Mouse (Mus musculus): ENCODE data around the gene Donson.

The Donson gene

DNA sequence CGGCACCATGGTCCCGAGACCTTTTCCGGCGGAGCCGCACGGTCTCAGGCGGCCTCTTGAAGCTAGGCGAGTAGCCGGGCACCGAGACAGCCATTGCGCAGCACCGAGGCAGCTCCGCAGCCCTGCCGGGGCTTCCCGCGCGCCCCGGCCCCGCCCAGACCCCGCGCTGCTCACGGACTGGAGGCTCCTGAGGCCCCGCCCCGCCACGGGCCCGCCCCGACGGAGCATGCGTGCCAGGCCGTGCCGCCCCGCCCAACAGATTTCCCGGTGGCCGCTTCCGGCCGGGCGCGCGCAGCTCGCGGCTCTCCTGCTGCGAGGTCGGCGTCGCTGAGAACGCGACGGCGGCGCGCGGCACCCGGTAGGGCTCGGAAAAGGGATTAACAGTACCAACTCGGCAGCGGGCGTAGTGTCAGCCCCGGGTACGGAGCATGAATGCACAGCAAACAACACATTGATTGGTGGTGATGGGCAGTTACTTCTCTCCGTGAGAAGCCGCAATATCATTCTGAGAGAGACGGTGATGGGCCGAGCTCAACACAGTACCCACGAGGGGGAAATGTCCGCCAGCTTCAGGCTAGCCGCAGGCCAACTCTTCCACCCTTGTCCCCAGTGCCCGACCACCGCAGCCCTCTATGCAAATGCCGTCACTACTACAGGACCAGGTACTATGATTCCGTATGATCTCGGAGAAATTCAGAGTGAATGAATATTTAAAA, at the start of gene Donson:
Donson (minus strand) TSS at position 152 of the 716 bp plus-strand sequence.
- peak; percentile 97 for DNase-seq (ENCODE audit: low read depth, low spot score)

DNA sequence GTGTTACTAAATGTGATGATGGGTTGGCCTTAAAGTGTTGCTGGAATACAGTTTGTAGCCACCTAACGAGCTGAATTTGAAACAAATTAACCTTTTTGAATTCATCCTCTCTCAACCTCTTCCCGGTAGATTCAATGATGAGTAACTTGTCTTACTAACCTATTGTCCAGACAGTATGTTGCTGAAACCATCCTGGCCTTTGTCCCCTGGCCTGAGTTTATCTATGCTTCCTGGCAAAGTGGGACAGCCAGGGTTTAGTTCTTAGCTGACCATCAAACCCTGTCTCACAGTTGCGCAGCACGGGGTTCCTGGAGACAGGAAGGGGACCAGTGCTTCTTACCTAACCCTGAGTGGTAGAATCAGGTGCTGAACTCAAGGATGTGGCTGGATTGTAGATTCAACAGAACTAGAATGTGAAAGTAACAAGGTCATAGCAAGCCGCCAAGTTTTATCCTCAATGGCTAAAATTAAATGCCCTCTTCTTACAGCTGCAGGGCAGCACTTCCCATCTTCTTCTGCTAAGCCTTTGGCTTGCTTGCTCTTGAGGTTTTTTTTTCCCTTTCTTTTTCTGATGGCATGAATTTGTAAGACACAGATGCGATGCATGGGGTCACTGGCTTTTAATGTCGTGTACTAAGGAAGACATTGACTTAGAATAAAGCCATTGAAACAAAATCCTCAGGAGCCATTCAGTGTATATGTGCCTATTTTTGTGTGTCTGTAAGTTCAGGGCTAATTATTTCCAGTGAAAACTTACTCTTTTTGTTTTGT, 47.7 kb upstream of the Donson start:
- no peak for DNase-seq (ENCODE audit: low read depth, low spot score)

DNA sequence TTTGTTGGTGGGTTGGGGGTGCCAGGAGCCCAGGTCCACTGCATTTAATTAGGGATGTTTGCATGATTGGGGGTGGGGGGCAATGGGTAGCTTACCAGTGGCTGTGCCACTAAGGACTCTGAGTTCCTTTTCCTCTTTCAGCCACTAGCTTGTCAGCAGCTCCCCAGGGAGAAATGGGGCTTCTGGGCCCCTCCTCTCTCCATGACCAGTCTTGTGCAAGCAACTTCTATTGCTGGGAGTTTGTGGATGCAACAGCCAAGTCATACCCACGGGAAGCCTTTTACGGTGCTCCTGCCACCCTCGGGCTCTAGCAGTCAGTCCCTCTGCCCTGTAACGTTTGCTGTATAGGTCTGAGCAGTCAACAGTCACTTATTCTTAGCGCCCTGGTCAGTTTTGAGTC, 46.2 kb upstream of the Donson start:
- DNase-seq (ENCODE audit: low read depth, low spot score): no peak

DNA sequence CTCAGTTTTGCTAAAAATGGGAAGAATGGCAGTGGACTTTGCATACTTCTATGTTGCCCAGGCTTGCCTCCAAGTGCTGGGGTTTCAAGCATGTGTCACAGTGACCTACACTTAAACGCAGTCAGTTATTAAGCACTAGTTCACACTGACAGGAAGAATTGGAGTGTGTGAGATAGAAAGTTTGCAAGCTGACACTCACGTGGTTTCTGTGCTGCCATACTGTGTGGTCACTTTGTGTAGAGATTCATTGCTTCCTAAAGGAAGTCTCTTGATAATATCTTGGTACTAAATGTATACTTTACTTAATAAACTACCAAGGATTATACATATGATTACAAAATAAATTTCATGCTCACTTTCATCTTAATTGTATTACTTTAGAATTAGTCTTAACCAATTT, 44.2 kb upstream of the Donson start:
- no peak for DNase-seq (ENCODE audit: low read depth, low spot score)

DNA sequence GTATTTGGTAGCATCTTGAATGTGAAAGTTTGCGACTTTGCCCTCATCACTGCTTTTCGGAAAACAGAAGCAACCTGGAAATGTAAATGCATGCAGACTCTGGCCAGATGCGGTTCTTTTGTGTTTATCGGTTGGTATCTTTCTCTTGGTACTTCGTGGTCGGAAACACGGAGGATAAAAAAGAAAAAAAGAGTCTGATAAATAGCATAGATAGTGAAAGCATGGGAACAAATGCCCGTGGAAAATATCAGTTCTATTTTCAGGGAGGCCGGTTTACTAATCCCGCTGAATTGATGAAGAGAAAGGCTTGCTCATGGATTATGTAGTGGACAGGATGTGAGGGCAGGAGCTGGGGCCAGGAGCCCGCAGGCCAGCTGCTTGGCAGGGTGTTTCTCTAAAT, 41.9 kb upstream of the Donson start:
- DNase-seq (ENCODE audit: low read depth, low spot score): no peak

DNA sequence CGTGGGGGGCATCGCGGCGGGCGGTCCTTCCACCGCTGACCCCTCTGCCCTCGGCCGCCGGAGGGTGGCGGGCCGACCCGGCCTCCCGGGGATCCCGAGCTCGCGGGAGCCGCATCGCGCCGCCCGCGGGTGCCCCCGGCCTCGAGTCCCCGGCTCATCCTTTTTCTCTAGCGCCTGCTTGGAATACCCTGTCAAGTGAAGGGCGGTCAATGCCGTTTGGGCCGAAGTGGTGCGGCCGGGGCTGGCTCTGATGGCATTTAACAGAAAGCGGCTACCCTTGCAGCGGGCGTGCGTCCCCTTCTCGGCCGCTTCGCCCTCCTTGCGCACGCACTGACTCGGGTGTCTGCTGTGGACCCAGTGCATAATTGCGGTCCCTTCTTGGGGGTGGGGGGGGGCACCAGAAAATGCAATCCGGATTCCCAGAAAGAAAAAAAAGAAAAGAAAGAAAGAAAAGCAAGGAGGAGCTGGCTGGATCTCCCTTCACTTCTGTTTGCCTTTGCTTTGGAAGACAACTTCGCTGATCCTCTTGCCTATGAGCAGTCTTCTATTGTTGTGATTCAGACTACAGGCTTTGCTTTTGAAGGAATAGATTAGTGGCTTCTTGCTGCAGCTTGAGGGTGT, 41.4 kb upstream of the Donson start:
- DNase-seq (ENCODE audit: low read depth, low spot score): peak; percentile 37

DNA sequence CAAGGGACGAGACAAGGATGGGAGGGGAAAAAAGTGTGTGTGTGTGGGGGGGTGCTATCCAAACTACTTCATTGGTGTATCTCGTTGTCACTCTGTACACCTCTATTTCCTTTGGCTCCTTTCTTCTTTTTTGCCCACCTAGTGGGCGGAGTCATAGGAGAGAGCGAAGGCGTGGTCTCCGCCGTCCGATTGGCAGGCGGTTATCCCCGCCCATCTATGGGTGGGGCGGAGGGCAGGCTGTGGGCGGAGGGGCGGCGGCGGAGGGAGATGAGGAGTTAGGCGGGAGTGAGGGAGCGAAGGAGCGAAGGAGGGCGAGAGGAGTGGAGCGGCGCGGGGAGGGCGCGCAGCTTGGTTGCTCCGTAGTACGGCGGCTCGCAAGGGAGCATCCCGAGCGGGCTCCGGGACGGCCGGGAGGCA, 40.5 kb upstream of the Donson start, which contains the start of gene Itsn1:
Itsn1 (plus strand) TSS at position 216 of the 417 bp plus-strand sequence.
- DNase-seq (ENCODE audit: low read depth, low spot score): peak; percentile 98

DNA sequence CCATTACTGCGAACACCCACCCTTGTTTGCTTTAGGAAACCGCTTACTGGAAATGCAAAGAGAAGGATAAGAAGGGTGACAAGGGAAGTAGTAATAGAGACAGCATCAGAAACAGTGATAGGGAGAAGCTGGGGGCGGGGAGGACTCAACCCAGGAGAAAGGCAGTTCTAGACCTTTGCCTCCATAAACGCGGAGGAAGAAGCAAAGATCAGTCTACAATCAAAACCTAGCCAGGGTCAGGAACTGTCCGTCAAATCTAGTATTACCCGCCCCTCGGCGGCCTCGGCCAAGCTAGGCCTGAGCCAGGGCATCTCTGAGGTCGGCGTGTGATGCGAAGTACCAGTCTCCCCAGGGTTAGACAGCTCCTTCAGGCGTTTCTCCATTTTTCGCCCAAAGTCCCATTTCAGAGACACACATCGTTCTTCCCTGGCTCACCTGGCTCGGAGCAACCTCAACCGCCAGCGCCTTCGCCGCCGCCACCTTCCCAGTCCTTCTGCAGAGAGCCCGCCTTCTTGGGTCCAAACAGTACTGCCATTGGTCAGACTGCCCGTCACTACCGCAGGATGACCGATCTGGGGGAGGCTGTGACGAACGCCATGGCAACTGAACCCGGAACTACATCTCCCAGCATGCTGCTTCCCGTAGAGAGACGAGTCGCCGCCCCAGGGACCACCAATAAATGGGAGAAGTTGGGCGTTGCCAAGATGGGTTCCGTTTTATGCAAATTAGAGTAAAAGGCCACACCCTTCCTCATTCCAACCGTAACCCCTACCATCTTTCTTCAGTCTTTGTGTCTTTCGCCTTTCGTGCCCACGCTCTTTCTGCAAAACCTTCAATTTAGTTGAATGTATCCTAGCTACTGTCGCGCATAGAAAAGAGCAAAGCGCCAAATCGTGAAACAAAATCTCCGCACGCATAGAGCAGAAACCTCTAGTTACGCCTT, 39.8 kb upstream of the Donson start, which contains the start of gene Cryzl1:
Cryzl1 (minus strand) TSS at position 853 of the 943 bp plus-strand sequence.
- peak; percentile 95 for DNase-seq (ENCODE audit: low read depth, low spot score)

DNA sequence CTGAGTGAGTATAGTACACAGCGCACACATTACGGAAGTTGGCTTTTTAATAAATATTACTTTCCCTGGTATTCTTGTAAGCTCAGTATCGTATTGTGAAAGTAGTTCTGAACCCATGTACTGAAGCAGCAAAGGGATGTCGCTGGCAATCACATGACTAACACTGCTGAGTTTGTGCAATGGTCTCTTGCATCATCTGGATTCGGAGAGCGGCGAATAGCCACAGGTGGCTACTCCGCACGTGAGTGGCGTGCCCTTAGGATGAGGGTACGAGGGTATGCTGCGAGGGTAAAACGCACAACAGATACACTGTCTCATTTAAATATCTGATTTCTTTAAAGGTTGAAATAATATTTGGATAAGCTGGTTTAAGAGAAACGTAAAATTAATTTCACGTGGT, 38.9 kb upstream of the Donson start:
- no peak for DNase-seq (ENCODE audit: low read depth, low spot score)

DNA sequence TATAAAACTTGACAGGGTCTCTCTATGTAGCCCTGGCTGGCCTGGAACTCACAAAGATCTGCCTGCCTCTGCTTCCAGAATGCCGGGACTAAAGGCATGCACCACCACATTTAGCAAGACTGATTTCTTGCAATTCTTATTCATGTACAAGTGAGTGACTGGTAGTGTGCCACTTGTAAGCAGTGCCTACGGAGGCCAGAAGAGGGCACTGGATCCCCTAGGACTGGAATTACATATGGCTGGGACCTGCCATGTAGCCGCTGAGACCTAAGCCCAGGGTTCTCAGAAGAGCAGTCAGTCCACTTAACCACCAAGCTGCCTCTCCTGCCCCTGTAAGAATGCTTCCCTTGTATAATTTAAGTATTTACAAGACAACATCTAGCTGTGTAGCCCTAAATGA, 35.7 kb upstream of the Donson start:
- DNase-seq (ENCODE audit: low read depth, low spot score): peak; percentile 75

DNA sequence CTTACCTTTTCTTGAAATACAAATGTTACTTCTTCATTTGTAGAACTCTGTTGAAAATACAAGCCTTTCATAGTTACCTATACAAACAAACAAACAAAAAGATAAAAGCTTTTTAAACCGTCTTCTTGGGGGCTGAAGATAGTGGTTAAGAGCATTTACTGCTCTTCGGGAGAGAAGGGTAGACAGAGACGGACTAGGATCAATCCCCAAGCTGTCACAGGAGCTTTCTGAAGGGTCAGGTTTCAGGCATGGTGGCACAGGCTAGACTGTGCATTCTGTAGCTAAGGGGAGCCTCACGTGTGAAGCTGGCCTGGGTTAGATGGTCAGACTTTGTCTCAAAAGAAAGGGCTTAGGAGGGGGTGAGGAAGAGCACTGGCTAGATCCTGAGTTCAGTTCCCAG, 28.8 kb upstream of the Donson start:
- no peak for DNase-seq (ENCODE audit: low read depth, low spot score)

DNA sequence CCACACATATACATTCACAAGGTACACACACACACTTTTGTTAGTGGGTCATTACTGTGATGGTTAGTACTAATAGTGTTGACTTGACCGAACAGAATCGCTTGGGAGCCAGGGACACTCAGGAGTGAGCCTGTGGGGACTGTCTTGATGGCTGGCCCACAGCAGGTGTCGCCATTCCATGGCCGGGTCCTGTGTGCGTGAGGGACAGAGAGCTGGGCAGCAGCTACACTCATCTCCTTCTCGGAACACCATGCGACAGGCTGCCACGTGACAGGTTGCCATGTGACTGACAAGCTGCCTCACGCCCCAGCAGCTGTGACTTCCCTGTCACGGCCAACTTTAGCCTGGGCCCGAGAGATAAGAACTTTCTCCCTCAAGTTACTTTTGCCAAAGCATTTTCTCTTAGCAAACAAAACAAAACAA, 28.4 kb upstream of the Donson start:
- no peak for DNase-seq (ENCODE audit: low read depth, low spot score)

DNA sequence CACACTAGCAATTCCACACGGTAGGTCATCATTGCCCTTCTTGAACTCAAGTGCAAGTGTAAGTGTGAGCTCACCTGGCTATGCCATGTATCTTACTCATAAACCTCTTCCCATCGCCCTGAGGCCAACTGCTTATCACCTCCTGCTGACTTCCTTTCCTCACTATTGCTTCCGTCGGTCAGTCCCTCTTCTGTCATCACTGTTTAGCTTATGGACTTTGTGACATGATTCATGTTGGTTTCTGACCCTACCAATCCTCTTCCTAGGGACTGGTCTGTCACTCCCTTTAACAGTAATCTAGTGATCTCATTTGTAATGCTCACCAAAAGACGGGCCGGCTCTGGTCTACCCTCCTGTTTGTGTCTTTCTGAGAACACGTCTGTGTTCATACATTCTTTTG, 21.7 kb upstream of the Donson start:
- DNase-seq (ENCODE audit: low read depth, low spot score): no peak

DNA sequence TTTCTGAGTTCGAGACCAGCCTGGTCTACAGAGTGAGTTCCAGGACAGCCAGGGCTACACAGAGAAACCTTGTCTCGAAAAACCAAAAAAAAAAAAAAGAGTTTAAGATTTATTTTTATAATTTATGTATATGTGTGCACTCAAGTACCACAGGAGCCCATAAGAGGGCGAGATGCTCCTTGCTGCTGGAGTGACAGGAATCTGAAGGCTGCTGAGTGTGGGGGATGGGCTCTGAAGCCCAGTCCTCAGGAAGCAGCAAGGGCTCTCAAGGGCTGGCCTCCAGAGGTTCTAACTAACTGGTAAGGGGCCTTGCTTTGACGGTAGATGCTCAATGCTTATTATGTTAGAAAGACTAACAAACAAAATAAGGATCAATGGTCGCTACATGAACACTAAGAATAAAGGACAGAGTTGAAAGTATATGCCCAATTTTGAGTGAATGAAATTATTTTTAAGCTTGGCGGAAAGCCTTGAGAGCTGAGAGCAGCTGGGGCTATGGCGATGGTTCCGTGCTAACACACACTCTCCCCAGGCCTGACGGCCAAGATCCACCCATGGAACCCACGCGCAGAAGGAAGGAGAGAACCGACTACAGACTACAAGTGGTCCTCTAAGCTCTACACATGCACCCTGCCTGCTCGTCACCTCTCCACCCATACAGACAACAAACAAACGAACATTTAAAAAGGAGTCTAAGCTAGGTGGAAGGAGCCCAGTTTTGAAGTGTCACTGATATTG, 16.2 kb upstream of the Donson start:
- DNase-seq (ENCODE audit: low read depth, low spot score): no peak

DNA sequence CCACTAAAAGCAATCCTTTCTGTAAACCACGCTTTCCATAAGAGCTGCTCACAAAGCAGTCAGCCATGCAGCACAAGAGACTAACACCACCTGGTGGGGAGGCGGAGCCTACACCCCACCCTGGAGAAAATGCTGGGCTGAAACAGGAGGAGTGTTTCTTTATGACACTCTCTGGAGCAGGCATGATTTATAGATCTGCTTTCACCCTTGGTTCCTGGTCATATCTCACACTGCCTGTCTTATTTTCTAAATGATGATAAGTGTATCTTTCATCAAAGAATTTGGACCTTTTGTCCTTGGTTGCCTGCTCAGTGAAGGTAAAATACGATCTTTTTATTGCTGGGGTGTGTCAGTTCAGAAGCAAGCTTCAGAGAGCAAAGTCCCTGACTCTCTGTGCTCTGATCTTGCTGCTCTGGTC, 14.2 kb upstream of the Donson start:
- no peak for DNase-seq (ENCODE audit: low read depth, low spot score)

DNA sequence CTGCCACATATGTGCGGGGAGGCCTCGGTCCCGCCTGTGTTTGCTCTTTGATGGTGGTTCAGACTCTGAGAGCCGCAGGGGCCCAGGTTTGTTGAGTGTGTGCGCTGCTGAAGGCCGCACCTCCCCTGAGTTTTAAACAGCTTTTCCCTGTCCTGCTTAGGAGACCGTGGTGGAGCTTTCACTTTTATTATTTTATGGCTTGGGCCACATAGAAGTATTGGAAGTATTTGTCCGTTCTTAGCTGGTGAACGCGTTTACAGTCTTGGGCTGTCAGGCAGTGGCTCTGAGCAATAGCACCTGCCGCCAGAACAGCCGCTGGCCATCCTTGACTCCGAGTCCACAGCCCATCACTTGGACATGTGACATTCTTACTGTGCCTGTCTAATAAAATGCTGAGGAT, 13.3 kb upstream of the Donson start:
- DNase-seq (ENCODE audit: low read depth, low spot score): no peak

DNA sequence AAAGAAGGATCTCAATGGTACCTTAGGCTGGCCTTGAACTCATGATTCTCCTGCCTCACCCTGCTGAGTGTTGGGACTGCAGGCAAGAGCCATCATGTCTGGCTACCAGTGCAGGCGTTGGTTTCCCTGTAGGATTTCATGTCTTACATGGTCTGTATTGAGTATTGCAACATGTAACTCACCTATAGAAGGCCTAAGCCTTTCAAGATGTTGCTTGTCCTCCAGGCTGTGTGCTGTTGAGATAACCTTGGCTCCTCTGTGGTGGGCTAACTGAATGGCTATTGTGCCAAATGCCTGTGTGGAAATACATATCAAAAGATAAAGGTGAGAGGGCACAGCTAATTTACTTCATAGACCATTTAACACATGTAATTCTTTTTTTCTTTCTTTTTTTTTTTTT, 10.4 kb upstream of the Donson start:
- no peak for DNase-seq (ENCODE audit: low read depth, low spot score)

DNA sequence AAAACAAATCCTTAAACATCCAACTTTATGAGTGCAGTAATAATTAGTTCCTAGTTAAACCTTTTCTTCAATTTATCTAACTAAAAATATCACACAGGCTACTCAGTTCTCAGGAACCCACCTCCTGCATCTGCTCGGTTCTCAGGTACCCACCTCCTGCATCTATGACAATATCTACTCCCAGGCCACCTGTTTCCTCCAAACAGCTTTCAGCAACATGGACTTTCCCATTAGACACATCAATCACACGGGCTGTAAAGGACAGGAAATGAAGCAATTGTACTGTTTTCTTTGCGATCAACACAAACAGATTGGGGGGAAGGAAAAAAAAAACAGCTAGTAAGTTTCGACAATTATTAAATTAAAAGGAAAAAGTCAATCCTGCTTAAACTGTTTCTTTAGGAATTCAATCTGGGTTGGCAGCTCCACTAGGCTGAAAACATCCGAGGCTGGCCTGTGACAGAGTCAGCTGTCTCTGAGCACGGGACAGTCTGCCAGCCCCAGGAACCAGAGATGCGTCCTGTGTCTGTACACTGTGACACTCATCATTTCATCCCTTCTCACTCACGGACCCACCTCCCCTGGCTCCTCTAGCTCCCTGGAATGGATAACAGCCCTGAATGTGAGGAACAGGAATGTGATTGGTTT, 6.7 kb upstream of the Donson start:
- DNase-seq (ENCODE audit: low read depth, low spot score): no peak

DNA sequence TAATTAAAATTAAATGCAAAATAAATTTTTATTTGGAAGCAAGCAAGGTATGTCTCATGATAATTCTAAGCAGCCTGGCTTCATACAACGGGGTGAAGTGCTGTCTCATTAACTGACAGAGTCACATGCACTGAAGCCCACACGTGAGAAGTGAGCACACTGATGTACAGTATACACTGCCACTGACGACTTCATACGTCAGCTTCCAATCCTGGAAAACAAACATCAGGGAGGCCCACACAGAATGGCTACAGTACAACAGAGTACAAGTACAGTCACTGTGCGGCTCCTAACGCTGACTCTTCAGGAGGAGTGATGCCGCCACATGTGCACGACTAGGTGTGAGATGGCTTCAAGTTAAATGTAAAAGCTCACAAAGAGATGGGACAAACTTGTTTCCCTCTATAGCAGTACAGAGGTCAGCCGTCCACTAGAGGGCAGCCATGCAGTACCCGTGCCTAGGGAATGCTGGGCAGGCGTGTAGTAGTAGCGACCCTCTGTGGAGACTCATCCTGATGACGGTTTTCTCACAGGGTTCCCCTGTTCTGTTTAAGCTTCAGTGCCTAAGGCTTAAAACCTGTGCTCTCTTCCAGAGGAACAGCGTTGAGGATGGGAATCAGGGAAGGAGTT, 6.0 kb upstream of the Donson start:
- peak; percentile 83 for DNase-seq (ENCODE audit: low read depth, low spot score)

DNA sequence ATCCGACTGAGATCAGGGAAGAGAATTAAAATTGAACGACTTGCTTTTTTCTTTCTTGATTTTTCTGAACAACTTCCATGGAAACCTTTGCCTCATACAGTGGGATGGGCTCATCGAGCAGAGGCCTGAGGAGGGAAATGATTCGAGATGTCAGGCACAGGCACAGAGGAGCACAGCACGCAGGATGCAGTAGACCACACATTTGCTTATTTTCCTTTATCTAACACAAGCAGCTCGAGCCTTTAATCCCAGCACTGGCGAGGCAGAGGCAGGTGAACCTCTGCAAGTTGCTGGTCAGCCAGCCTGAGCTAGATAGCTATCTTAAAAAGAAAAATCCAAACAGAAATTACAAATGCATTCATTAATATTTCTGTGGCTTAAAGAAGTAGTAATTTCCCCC, 1.2 kb upstream of the Donson start:
- peak; percentile 20 for DNase-seq (ENCODE audit: low read depth, low spot score)
